Mouse (Mus musculus): ENCODE results near the gene Sdhaf3. TPM values are rescaled to one million over a fixed set of nuclear protein-coding genes. Genes with fewer than 3 reads are reported as not detected.

Gene Sdhaf3
- 6.4 and 6.6 TPM in 2 replicates for polyA plus RNA-seq (2016; fragmentation: Nextera tagmentation; extraction: Ambion mirVana)

DNA sequence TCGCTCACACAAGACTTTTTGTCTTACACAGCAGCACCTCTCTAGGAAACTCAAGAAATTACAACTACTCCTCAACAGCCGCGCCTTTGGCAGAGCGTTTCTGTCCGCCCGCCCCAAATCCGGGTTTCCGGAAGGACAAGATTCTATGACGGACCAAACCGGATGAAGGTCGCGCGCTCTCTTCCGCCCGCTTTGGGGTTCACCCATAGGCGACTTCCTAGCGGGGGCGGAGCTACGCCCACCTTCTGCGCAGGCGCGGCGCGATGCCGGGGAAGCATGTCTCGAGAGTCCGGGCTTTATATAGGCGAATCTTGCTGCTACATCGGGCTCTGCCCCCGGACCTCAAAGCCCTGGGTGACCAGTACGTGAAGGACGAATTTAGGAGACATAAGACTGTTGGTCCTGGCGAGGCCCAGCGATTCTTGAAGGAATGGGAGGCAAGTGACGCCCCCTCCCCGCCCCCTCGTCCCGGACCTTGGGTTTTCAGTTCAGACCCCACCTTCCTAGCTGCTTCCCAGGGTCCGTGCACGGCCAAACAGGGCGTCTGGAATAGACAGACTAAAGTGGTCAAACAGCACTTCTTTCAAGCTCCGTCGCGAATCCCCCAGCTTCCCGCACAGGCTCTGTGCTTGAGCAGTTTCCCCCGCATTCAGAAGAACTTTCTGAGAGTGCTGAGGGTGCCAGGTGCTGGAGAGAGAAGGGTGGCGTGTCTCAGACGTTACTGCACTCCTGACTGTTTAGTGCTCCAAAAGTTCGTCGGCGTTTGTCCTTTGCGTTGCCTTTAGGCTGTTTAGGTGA lies at the start of gene Sdhaf3:
TSS of gene Sdhaf3 (plus strand) at position 241 of the 798 bp plus-strand sequence.
- peaks cover 7% of the 10 kb centered on the region; the same call in 1 of the 2 replicates for H3K4me1 ChIP-seq (replicated peaks)
- DNase-seq (ENCODE audit: low spot score): peak; percentile 97
- WGBS: under 1% methylated on average over 52 of the region's 52 CpGs
- H3K36me3 ChIP-seq: no peaks in the 10 kb centered on the region
- H3K4me3 ChIP-seq: peak within 1 kb of the TSS; percentile 78
- H3K9me3 ChIP-seq: no peaks in the 10 kb centered on the region
- no peaks in the 10 kb centered on the region for H3K27me3 ChIP-seq (ENCODE audit: insufficient read depth, poor library complexity, severe bottlenecking)
- H3K27ac ChIP-seq: peak within 1 kb of the TSS; percentile 89

DNA sequence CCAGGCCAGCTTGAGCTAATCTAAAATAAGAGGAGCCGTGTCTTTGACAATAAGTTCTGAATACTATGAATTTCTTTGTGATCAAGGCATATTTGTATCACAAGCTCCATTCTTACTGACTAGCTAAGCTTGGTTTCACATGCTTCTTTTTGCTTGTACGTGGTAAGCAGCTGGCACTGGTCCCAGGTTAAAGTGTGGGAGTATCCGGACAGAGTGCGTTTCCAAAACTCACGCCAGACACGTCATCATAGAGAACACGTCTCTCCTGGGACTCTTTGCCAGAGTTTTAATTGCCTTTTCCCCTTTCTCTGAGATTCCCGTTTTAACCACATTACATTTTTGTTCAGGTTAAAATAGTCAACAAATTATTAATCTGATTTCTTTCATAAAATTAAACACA lies 46.2 kb upstream of the Sdhaf3 start:
- H3K36me3 ChIP-seq: no peaks in the 10 kb centered on the region
- H3K9me3 ChIP-seq: no peaks in the 10 kb centered on the region
- no peak for DNase-seq (ENCODE audit: low spot score)
- no peak overlapping the region for H3K27ac ChIP-seq
- WGBS: 92% methylated on average over 8 of the region's 8 CpGs
- H3K27me3 ChIP-seq (ENCODE audit: insufficient read depth, poor library complexity, severe bottlenecking): no peaks in the 10 kb centered on the region
- H3K4me3 ChIP-seq: no peak overlapping the region
- no peaks in the 10 kb centered on the region for H3K4me1 ChIP-seq (replicated peaks)

DNA sequence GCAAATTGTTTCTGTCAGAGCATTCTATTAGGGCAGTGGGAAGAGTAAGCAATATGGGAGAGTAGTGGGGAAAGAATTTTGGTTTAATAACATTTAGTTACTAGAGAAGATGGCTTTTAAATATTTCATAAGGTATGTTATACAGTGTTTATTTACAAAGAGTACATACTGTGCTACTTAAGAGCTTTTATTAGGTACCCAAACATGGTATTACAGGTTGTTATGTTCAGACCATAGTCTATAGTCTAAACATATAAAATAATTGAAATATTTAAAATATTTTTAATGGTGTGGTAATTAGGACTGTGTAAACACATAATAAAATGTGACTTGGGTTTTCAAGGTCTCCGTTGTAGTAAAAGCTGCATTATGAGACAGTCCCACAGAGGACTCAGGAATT lies 41.5 kb upstream of the Sdhaf3 start:
- no peaks in the 10 kb centered on the region for H3K27me3 ChIP-seq (ENCODE audit: insufficient read depth, poor library complexity, severe bottlenecking)
- no peak overlapping the region for H3K4me3 ChIP-seq
- no peak for DNase-seq (ENCODE audit: low spot score)
- H3K36me3 ChIP-seq: no peaks in the 10 kb centered on the region
- H3K4me1 ChIP-seq (replicated peaks): no peaks in the 10 kb centered on the region
- H3K27ac ChIP-seq: no peak overlapping the region
- H3K9me3 ChIP-seq: no peaks in the 10 kb centered on the region
- WGBS: 89% methylated on average over 1 of the region's 1 CpGs

DNA sequence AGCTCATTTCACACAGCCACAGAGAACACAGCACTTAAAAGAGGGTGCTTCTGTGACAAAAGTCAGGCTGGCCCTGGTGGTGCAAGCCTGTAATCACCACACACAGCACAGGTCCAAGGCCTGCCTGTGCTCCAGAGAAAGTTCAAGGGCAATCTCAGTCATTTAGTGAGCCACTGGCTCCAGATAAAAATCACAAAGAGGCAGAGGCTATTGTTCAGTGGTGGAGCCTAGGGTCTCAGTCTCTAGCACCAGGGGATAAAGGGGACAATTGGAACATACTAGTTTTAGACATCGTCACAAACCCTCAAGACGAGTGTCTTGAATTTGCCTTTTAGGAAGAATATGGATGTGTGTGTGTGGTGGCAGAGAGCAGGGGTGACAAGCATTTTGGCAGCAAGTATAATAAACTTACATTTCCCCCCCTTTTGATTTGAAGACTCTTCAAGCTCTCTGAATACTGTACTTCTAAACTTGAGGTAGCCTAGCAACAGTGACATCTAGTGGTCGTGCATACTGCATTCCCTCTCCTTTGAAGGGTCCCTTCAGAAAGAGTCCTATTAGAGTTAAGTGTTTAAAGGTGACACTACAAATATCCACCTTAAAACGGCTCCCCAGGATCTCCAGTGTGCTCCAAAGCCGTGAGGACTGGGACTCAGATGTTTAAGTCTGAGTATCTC lies 40.8 kb upstream of the Sdhaf3 start:
- Histone ChIP-seq H3K4me1 (replicated peaks) (no peaks in the 10 kb centered on the region), H3K27me3 (ENCODE audit: insufficient read depth, poor library complexity, severe bottlenecking) (no peaks in the 10 kb centered on the region), H3K27ac (no peak overlapping the region), H3K4me3 (no peak overlapping the region), H3K36me3 (no peaks in the 10 kb centered on the region), H3K9me3 (no peaks in the 10 kb centered on the region)
- 45% methylated on average over 5 of the region's 5 CpGs for WGBS
- peak; percentile 26 for DNase-seq (ENCODE audit: low spot score)

DNA sequence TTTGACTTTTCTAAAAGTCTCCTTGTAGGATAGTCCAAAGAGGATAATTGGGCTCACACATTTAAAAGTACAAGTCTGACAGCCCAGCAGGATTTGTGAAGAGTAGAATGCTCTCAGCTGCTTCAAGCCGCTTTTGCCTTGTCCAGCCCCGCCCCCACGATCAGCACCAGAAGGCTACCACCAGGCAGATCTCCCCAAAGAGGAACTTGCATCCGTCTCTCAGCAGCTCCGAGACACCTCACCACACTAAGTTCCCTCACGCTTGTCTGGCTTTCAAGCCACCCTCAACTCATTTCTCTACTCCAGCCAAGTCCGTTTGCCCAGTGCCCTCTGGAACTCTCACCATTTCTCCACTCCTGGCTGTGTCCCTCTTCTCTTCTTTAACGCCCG lies 40.3 kb upstream of the Sdhaf3 start:
- Histone ChIP-seq H3K9me3 (no peaks in the 10 kb centered on the region), H3K4me1 (replicated peaks) (no peaks in the 10 kb centered on the region), H3K27ac (no peak overlapping the region), H3K36me3 (no peaks in the 10 kb centered on the region), H3K4me3 (no peak overlapping the region), H3K27me3 (ENCODE audit: insufficient read depth, poor library complexity, severe bottlenecking) (no peaks in the 10 kb centered on the region)
- 58% methylated on average over 9 of the region's 9 CpGs for WGBS
- no peak for DNase-seq (ENCODE audit: low spot score)

DNA sequence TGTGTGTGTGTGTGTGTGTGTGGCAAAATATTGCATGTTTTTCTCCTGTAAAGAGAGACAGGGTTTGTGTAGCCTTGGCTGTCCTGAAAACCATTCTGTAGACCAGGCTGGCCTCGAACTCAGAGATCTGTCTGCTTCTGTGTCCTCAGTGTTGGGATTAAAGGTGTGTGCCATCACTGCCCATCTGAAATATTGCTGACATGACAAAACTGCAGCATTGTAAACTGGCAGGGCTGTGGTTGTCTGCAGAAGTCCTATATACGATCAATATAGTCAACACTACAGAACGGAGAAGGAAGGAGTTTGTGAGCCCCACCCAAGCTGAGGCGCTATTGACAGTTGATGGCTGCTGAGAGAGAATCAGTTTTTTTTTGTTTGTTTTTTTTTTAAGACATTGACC lies 38.5 kb upstream of the Sdhaf3 start:
- Histone ChIP-seq H3K4me1 (replicated peaks) (no peaks in the 10 kb centered on the region), H3K36me3 (no peaks in the 10 kb centered on the region), H3K4me3 (no peak overlapping the region), H3K27ac (no peak overlapping the region), H3K9me3 (no peaks in the 10 kb centered on the region), H3K27me3 (ENCODE audit: insufficient read depth, poor library complexity, severe bottlenecking) (no peaks in the 10 kb centered on the region)
- WGBS: 94% methylated on average over 4 of the region's 4 CpGs
- no peak for DNase-seq (ENCODE audit: low spot score)

DNA sequence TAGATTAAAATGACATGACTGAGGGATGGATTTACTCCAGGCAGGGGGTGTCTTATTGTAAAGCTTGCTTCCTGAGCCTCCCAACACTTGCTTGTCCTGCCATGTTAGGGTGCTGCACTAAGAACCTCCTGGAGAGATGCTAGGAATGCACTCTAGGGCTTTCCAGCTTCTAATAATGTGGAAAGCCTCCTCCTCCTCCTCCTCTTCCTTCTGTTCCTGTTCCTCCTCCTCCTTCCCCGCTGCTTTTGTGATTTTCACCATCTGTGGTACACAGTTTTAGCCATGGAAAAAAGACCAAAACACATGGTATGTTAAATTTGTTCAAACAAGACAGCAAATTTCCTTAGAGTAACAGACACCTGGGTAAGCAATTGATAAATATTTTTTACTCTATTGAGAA lies 30.5 kb upstream of the Sdhaf3 start:
- DNase-seq (ENCODE audit: low spot score): no peak
- H3K4me3 ChIP-seq: no peak overlapping the region
- no peak overlapping the region for H3K27ac ChIP-seq
- no peaks in the 10 kb centered on the region for H3K9me3 ChIP-seq
- no peaks in the 10 kb centered on the region for H3K36me3 ChIP-seq
- H3K4me1 ChIP-seq (replicated peaks): no peaks in the 10 kb centered on the region
- 68% methylated on average over 1 of the region's 1 CpGs for WGBS
- H3K27me3 ChIP-seq (ENCODE audit: insufficient read depth, poor library complexity, severe bottlenecking): no peaks in the 10 kb centered on the region

DNA sequence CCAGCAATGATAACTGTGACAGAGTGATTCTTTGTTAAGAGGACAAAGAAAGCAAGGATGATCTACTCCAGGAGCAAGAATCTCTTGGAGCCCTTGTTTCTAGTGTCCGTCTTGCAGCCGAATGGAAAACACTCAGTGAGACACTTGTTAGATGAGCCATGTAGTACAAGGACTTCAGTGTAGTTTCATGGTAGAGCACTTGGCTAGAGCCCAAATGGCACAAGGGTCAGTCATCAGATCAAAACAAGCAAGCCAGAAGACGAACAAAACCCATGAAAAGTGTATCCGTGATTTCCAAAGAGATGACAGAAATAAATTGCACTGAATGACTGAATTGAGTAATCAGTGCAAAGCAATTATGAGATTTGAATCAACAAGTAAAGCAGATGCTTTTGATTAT lies 25.0 kb upstream of the Sdhaf3 start:
- no peaks in the 10 kb centered on the region for H3K9me3 ChIP-seq
- WGBS: 89% methylated on average over 4 of the region's 4 CpGs
- no peak overlapping the region for H3K27ac ChIP-seq
- H3K4me3 ChIP-seq: no peak overlapping the region
- H3K27me3 ChIP-seq (ENCODE audit: insufficient read depth, poor library complexity, severe bottlenecking): no peaks in the 10 kb centered on the region
- H3K4me1 ChIP-seq (replicated peaks): no peaks in the 10 kb centered on the region
- DNase-seq (ENCODE audit: low spot score): no peak
- H3K36me3 ChIP-seq: no peaks in the 10 kb centered on the region

DNA sequence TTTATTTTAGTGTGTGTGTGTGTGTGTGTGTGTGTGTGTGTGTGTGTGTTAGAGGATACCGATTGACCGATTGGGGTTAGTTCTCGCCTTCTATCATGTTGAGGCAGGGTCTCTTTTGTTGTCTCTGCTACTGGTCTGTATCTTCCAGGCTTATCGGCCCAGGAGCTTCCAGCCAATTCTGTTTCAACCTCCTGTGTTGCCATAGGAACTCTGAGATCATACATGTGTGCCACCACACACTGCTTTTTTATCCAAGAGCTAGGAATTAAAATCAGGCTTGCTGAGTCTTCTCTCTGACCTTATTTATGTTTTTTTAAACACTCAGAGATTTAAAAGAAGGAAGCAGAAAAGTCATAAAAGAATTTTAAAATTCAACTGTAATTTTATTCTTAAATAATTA lies 24.3 kb upstream of the Sdhaf3 start:
- Histone ChIP-seq H3K9me3 (no peaks in the 10 kb centered on the region), H3K36me3 (no peaks in the 10 kb centered on the region), H3K27ac (no peak overlapping the region), H3K4me1 (replicated peaks) (no peaks in the 10 kb centered on the region), H3K4me3 (no peak overlapping the region), H3K27me3 (ENCODE audit: insufficient read depth, poor library complexity, severe bottlenecking) (no peaks in the 10 kb centered on the region)
- DNase-seq (ENCODE audit: low spot score): no peak
- 88% methylated on average over 4 of the region's 4 CpGs for WGBS

DNA sequence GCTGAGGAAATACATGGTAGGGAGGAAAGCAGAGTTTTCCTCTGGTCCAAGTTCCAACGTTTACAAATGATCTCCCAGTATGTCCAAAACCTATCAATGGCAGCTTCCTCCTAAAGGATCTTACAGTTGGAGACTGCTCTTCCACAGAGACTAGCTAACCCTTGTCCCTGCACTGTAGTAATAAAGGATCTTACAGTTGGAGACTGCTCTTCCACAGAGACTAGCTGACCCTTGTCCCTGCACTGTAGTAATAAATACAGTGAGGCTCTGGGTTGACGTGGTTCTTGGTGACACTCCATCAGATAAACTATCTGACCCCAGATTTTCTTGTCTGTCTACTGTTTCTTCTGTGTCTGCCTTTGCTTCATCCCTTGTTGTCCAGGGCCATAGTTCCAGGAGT lies 15.0 kb upstream of the Sdhaf3 start:
- Histone ChIP-seq H3K4me1 (replicated peaks) (no peaks in the 10 kb centered on the region), H3K9me3 (0 out of 2 replicates have a peak, but pooled peaks cover 4% of the 10 kb centered on the region), H3K27me3 (ENCODE audit: insufficient read depth, poor library complexity, severe bottlenecking) (no peaks in the 10 kb centered on the region), H3K4me3 (no peak overlapping the region), H3K36me3 (no peaks in the 10 kb centered on the region), H3K27ac (no peak overlapping the region)
- 68% methylated on average over 2 of the region's 2 CpGs for WGBS
- no peak for DNase-seq (ENCODE audit: low spot score)

DNA sequence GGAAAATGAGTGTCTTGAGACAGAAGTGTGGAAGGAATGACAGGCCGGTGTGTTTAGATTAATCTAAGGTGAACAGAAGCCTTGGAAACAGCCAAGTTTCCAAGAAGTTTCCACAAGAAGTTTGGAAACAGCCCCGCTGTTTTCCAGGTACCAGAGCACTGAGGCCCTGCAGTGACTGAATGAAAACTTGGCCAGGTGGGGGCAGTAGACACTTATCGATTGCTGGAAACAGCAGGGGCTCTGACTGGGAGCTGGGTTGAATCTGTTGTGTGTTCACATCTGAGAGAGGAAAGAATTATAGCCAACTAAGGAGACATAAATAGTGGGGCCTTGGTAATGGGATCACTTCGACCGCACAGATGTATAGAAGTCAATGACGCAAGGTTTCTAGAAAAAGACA lies 13.0 kb upstream of the Sdhaf3 start:
- Histone ChIP-seq H3K27me3 (ENCODE audit: insufficient read depth, poor library complexity, severe bottlenecking) (no peaks in the 10 kb centered on the region), H3K36me3 (no peaks in the 10 kb centered on the region), H3K4me3 (no peak overlapping the region), H3K9me3 (0 out of 2 replicates have a peak, but pooled peaks cover 4% of the 10 kb centered on the region), H3K27ac (no peak overlapping the region), H3K4me1 (replicated peaks) (no peaks in the 10 kb centered on the region)
- 56% methylated on average over 6 of the region's 6 CpGs for WGBS
- DNase-seq (ENCODE audit: low spot score): peak; percentile 20

DNA sequence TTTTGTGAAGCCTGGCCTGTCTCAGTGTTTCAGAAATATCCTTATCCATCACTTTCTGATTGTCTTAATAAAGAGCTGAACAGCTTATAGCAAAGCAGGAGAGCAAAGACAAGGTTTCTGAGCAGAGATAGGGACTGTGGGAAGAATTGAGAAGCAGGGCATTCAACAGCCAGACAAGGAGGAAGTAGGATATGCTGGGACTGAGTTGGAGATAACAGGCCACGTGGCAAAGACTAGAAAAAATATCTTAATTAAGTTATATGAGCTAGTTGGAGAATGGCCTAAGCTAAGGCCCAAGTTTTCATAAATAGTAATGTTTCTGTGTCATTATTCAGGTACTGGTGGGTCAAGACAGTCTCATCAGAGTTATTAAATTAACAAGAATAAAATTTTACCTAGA lies 8.2 kb upstream of the Sdhaf3 start:
- Histone ChIP-seq H3K4me3 (no peak overlapping the region), H3K27ac (no peak overlapping the region), H3K27me3 (ENCODE audit: insufficient read depth, poor library complexity, severe bottlenecking) (no peaks in the 10 kb centered on the region), H3K36me3 (no peaks in the 10 kb centered on the region), H3K9me3 (0 out of 2 replicates have a peak, but pooled peaks cover 4% of the 10 kb centered on the region), H3K4me1 (replicated peaks) (no peaks in the 10 kb centered on the region)
- no peak for DNase-seq (ENCODE audit: low spot score)
- 29% methylated on average over 1 of the region's 1 CpGs for WGBS

DNA sequence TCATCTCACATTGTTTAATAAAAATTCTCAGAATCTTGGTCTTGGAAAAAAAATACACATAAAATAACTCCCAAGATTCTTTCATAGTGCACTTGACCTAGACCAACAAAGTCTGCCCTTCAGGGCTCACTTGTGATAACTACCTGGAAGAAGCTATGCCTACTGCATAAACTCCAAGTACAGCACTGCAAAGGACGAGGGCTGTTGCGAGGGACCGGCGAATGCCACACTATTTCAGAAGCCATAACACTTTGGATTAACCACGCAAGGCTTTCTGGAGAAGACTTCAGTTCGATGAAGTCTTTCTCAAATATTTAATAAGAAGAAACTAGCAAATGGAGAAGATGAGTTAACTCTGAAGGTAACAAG lies 425 bp upstream of the Sdhaf3 start:
- 42% methylated on average over 6 of the region's 6 CpGs for WGBS
- H3K4me1 ChIP-seq (replicated peaks): peaks cover 7% of the 10 kb centered on the region; the same call in 1 of the 2 replicates
- H3K27ac ChIP-seq: peak overlapping the region; percentile 89
- peak overlapping the region; percentile 78 for H3K4me3 ChIP-seq
- H3K27me3 ChIP-seq (ENCODE audit: insufficient read depth, poor library complexity, severe bottlenecking): no peaks in the 10 kb centered on the region
- no peaks in the 10 kb centered on the region for H3K9me3 ChIP-seq
- no peaks in the 10 kb centered on the region for H3K36me3 ChIP-seq
- no peak for DNase-seq (ENCODE audit: low spot score)
